Mouse (Mus musculus): ENCODE results near the gene Map3k1.

DNA sequence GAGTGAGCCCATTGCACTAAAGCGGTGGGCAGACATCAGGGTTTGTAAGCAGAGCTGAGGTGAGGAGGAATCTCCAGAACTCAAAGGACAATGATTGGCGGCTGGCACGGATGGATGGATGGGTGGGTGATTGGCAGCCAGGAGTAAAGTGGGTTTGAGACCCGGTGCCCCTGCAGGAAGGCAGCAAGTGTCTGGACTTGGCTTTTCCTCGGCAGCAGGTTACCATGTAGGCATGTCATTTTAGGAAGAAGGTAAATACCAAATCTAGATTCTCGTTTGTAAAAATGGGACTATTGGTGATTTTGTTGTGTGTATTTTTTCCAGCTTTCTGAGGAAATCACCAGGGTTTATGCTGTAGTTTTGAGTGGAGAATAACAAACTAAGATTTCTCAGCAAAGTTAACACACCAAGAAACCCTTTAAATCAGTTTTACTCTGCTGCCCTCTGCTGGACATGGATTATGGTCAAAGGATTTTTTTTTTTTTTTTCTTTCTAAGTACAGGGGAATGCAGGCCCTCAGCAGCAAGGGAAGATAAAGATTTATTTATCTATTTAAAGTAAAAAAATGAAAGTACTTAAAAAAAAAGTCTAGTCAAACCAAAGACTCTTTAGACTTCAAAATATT, 66.7 kb downstream of the Map3k1 start:
- no peak for TF ChIP-seq POLR2A (IDR thresholded peaks at IDR 0.05; ENCODE audit: insufficient read depth, low read length)
- peak; percentile 4 for TF ChIP-seq CTCF (IDR thresholded peaks at IDR 0.05; ENCODE audit: low read depth, low read length)

All from ES-Bruce4 (cell line).